Mouse (Mus musculus): ENCODE results near the gene Dennd2d. TPM values are rescaled to one million over a fixed set of nuclear protein-coding genes. Genes with fewer than 3 reads are reported as not detected.
A peak's percentile ranks its signal among the peaks of the same experiment; 100 is the strongest.

Dennd2d gene
- polyA plus RNA-seq, 1 experiment from 2014 or later, result 0.09 TPM

DNA sequence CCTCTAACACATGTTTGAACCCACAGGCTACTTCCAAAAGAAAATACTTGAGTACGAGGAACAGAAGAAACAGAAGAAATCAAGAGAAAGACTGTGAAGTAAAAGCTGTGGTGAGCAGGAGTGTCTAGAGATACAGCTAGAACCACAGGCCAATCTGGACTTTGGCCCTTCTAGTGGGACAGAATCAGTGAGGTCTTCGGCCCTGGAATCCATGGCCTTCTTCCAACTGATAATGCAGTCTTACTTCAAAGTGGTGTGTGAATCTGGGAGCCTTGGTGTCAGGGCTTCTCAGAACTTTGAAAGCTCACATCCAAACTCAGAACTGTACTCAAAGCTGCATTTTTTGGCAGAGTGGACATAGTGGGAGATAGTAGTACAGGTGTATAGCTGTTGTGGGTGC lies 18.3 kb downstream of the Dennd2d start:
- Histone ChIP-seq H3K27ac (no peak overlapping the region), H3K4me3 (replicated peaks) (no peak overlapping the region), H3K36me3 (peaks cover 28% of the 10 kb centered on the region), H3K27me3 (no peaks in the 10 kb centered on the region), H3K9ac (replicated peaks) (no peak overlapping the region), H3K4me1 (replicated peaks) (no peaks in the 10 kb centered on the region), H3K9me3 (no peaks in the 10 kb centered on the region), H3K4me2 (replicated peaks) (no peak overlapping the region)
- WGBS, result 92% methylated on average over 2 of the region's 2 CpGs
- ATAC-seq, result no peak

- no peaks in the 10 kb centered on the region for H3K27me3 ChIP-seq
- H3K36me3 ChIP-seq, result peaks cover 32% of the 10 kb centered on the region
- no peak overlapping the region for H3K4me2 ChIP-seq (replicated peaks)
- no peak for ATAC-seq
- 95% methylated on average over 2 of the region's 2 CpGs for WGBS
- H3K27ac ChIP-seq, result no peak overlapping the region
- no peak overlapping the region for H3K9ac ChIP-seq (replicated peaks)
- no peak overlapping the region for H3K4me3 ChIP-seq (replicated peaks)
- H3K4me1 ChIP-seq (replicated peaks), result no peaks in the 10 kb centered on the region
- H3K9me3 ChIP-seq, result no peaks in the 10 kb centered on the region
Measured at GRCm38 (mm10) chr3:106502892-106503291, 20.7 kb downstream of the Dennd2d start.

GRCm38 (mm10) chr3:106510669-106511068 lies 28.5 kb downstream of the Dennd2d start:
- ATAC-seq, result no peak
- WGBS, result 94% methylated on average over 1 of the region's 1 CpGs

DNA sequence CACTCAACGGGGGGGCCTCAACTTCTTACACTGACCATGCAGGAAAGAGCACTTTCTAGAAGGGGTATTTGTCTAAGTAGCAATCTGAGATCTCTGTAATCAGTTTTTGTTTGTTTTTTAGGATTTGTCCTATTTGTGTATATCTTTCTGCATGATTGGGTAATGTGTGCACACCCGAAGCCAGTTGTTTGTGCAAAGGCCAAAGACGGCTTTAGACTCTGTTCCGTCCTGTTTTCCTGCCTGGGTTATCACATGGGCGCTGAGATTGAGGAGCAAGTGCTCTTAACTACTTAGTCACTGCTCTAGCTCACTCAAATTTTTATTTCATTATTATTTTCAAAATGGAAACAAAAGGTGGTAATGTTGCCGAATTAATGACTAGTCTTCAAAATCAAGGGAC lies 32.8 kb downstream of the Dennd2d start:
- Histone ChIP-seq H3K4me2 (replicated peaks) (no peak overlapping the region), H3K9me3 (no peaks in the 10 kb centered on the region), H3K4me1 (replicated peaks) (no peaks in the 10 kb centered on the region), H3K4me3 (replicated peaks) (no peak overlapping the region), H3K36me3 (no peaks in the 10 kb centered on the region; the same call in 1 of the 2 replicates), H3K27ac (no peak overlapping the region), H3K27me3 (no peaks in the 10 kb centered on the region), H3K9ac (replicated peaks) (no peak overlapping the region)
- WGBS, result 92% methylated on average over 6 of the region's 6 CpGs
- no peak for ATAC-seq

More at GRCm38 (mm10) chr3:106510669-106511068, 28.5 kb downstream of the Dennd2d start:
- 0 out of 2 replicates have a peak, but pooled peaks cover 4% of the 10 kb centered on the region for H3K36me3 ChIP-seq
- no peak overlapping the region for H3K4me2 ChIP-seq (replicated peaks)
- no peaks in the 10 kb centered on the region for H3K27me3 ChIP-seq
- no peak overlapping the region for H3K4me3 ChIP-seq (replicated peaks)
- no peaks in the 10 kb centered on the region for H3K4me1 ChIP-seq (replicated peaks)
- no peaks in the 10 kb centered on the region for H3K9me3 ChIP-seq
- H3K27ac ChIP-seq, result no peak overlapping the region
- no peak overlapping the region for H3K9ac ChIP-seq (replicated peaks)

DNA sequence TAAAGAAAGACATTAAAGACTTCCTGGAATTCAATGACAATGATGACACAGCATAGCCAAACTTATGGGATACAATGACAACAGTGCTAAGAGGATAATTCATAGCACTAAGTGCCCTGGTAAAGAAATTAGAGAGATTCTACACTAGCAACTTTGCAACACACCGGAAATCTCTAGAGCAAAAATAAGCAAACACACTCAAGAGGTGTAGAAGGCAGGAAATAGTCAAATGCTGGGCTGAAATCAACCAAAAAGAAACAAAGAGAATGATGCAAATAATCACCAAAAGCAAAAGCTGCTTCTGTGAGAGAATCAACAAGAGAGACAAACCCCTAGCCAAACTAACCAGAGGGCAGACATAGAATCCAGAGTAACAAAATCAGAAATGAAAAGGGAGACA lies 40.5 kb downstream of the Dennd2d start:
- ATAC-seq, result no peak
- WGBS, result 100% methylated on average over 1 of the region's 1 CpGs

DNA sequence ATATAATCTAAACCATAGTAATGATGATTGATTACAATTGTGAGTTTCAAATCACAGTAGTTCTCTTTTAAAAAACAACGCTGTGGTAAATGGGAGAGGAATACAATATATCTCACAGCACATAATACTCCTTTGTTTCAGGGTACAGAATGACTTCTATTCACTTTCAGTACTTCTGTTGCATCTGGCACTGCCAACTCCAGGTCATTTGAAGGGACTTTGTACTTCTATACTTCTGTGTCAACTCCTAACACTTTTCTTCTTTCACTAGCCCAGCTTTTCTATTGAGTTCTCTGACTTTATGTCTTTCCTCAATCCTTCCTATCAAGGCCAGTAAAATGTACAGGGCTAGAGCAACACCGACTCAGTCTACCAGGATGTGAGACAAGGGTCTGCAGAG lies 44.2 kb downstream of the Dennd2d start:
- 93% methylated on average over 2 of the region's 2 CpGs for WGBS
- Histone ChIP-seq H3K9ac (replicated peaks) (no peak overlapping the region), H3K4me3 (replicated peaks) (no peak overlapping the region), H3K4me1 (replicated peaks) (no peaks in the 10 kb centered on the region), H3K27me3 (no peaks in the 10 kb centered on the region), H3K36me3 (peaks cover 2% of the 10 kb centered on the region; the same call in 1 of the 2 replicates), H3K27ac (no peak overlapping the region), H3K4me2 (replicated peaks) (no peak overlapping the region), H3K9me3 (no peaks in the 10 kb centered on the region)
- no peak for ATAC-seq

More for the DNA sequence above, 40.5 kb downstream of the Dennd2d start:
- no peaks in the 10 kb centered on the region for H3K4me1 ChIP-seq (replicated peaks)
- no peak overlapping the region for H3K4me2 ChIP-seq (replicated peaks)
- H3K36me3 ChIP-seq, result peaks cover 2% of the 10 kb centered on the region; the same call in 1 of the 2 replicates
- no peak overlapping the region for H3K9ac ChIP-seq (replicated peaks)
- H3K27ac ChIP-seq, result no peak overlapping the region
- no peaks in the 10 kb centered on the region for H3K9me3 ChIP-seq
- H3K27me3 ChIP-seq, result no peaks in the 10 kb centered on the region
- no peak overlapping the region for H3K4me3 ChIP-seq (replicated peaks)

- Histone ChIP-seq H3K9me3 (no peaks in the 10 kb centered on the region), H3K27ac (no peak overlapping the region), H3K4me3 (replicated peaks) (no peak overlapping the region), H3K4me1 (replicated peaks) (no peaks in the 10 kb centered on the region), H3K4me2 (replicated peaks) (no peak overlapping the region), H3K36me3 (peaks cover 2% of the 10 kb centered on the region; the same call in 1 of the 2 replicates), H3K27me3 (no peaks in the 10 kb centered on the region), H3K9ac (replicated peaks) (no peak overlapping the region)
- no peak for ATAC-seq
- 97% methylated on average over 2 of the region's 2 CpGs for WGBS
Measured at GRCm38 (mm10) chr3:106528032-106528431, 45.8 kb downstream of the Dennd2d start.

DNA sequence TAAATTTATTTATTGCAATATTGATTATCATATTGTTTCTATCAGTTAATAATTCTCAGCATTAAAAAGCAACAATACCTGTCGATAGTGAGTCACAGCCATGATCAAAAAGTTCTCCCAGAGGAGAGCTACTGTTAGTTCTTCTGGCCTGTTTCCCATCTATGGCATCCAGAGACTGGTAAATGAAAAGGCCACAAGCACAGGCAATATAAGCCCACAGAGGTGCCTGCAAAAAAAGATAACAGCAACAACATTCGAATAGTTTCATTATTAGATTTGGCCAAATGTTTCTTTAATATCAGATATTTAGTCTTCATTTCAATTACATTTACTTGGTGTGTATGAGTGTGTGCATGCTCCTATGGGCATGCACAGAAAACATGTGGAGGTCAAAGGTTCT lies 51.1 kb downstream of the Dennd2d start:
- Histone ChIP-seq H3K4me2 (replicated peaks) (no peak overlapping the region), H3K9me3 (no peaks in the 10 kb centered on the region), H3K4me1 (replicated peaks) (no peaks in the 10 kb centered on the region), H3K9ac (replicated peaks) (no peak overlapping the region), H3K4me3 (replicated peaks) (no peak overlapping the region), H3K27ac (no peak overlapping the region), H3K27me3 (no peaks in the 10 kb centered on the region), H3K36me3 (0 out of 2 replicates have a peak, but pooled peaks cover 6% of the 10 kb centered on the region)
- whole genome bisulfite sequencing, result 96% methylated on average over 2 of the region's 2 CpGs
- ATAC-seq, result no peak

DNA sequence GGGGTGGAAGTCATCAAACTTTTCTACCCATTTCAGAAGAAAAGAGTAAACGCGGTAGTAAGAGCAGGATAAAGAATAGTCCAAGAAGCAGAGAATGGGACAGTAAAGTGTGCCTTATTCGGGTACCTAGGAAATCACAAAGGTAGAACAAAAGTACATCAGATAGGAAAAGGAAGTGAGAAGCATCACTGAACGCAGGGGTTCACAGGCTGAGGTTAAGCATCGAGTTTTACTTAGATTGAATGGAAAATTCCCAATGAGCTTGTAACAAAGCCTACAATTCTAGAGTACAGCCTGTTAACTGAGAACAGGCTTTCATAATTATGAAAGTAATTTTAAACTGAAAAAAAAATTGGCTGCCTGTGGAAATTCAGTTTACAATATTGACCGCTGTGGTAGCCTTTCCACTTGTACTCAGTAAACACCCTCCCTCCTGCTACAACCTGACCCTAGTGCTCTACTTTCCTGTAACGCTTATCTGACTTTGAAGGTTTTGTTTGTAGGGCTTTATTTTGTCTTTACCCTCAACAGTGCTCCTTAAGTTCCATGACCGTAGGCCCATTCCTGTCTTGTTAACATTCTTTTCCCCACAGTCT lies 62.6 kb downstream of the Dennd2d start:
- Histone ChIP-seq H3K4me1 (replicated peaks) (peaks cover 23% of the 10 kb centered on the region), H3K9me3 (no peaks in the 10 kb centered on the region), H3K27ac (no peak overlapping the region), H3K9ac (replicated peaks) (no peak overlapping the region), H3K4me2 (replicated peaks) (no peak overlapping the region), H3K27me3 (no peaks in the 10 kb centered on the region), H3K4me3 (replicated peaks) (no peak overlapping the region), H3K36me3 (no peaks in the 10 kb centered on the region)
- ATAC-seq, result no peak
- WGBS, result 92% methylated on average over 8 of the region's 8 CpGs

DNA sequence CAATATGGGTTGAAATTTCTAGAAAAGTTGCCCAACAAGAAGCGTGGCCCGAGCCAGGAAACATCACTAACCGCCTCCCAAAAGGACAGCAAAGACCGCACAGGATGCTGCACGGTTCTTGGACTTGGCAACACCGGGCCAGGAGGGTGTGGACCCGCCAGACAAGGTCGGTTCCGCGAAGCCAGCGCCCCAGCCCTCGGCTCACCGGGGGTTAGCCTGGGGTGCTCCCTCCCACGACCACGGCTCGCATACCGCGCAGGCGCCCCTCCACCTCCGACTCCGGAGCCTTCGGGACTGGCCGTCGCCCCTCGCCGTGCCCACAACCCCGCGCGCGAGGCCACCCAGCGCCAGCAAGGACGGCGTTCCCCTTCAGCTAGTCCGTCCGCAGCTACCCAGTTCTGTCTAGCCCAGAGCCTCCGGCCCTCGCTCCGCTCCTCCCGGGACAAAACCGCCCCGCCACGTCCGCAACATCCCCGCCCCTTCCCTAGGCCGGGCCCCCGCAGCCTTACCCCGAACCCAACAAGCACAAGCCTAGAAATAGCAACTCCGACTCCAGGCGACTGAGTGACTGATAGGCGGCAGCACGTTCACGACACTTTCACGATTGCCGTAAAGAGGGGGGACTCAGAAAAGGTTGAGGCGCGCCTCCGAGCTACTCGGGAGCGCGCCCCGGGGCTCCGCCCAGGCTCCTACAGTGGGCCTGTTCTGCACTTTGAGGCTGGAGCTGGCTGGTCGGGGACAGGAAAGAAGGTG lies 65.1 kb downstream of the Dennd2d start, which contains the start of the genes Dram2 and Cept1:
Dram2 (plus strand) TSS at position 628 of the 753 bp plus-strand sequence.
Cept1 (minus strand) TSS at position 632 of the 753 bp plus-strand sequence.
- 0 out of 2 replicates have a peak, but pooled peaks cover under 1% of the 10 kb centered on the region for H3K36me3 ChIP-seq
- WGBS, result under 1% methylated on average over 63 of the region's 63 CpGs

DNA sequence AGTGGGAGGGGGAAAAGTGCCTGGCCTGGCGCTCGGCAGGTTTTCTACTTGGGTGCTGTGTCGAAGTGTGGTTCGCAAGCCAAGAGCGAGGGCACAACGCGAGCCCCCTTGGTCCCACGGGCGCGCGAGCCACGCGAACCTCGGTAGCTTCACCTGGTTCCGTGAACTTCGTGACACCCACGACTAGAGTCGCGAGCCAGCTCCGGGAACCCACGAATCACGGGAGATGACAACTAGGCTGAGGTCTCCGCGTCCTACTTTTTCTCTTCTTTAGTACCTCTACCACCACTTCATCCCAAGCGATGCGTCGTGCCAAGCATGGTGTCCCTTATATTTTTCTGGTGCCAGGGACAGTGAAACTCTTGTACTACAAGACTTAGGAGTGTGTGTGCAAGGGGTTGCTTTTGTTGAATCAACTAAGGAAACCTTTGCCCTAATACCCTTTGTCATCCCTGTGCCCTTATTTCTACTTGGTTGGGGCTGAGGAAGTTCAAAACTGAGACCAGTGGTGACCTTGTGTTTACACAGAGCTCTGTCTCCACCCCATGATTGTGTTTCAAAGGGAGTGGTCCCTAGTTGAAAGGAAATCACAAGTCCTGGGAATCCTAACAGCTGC lies 65.8 kb downstream of the Dennd2d start:
- under 1% methylated on average over 27 of the region's 27 CpGs for WGBS
- 0 out of 2 replicates have a peak, but pooled peaks cover 3% of the 10 kb centered on the region for H3K36me3 ChIP-seq
- no peak; the same call in 1 of the 2 replicates for ATAC-seq

More for the DNA sequence above, 65.1 kb downstream of the Dennd2d start, which contains the start of the genes Dram2 and Cept1:
- peak within 1 kb of the TSS; percentile 71 for H3K4me2 ChIP-seq (replicated peaks)
- H3K4me3 ChIP-seq (replicated peaks), result peak within 1 kb of the TSS; percentile 79
- peak; percentile 98 for ATAC-seq
- H3K27ac ChIP-seq, result peak within 1 kb of the TSS; percentile 92
- no peaks in the 10 kb centered on the region for H3K9me3 ChIP-seq
- H3K4me1 ChIP-seq (replicated peaks), result peaks cover 32% of the 10 kb centered on the region
- no peaks in the 10 kb centered on the region for H3K27me3 ChIP-seq
- peak within 1 kb of the TSS; percentile 91 for H3K9ac ChIP-seq (replicated peaks)

GRCm38 (mm10) chr3:106548971-106549370 lies 66.8 kb downstream of the Dennd2d start:
- Histone ChIP-seq H3K4me3 (replicated peaks) (peak overlapping the region; percentile 11; the same call in 1 of the 2 replicates), H3K36me3 (peaks cover 10% of the 10 kb centered on the region; the same call in 1 of the 2 replicates), H3K4me2 (replicated peaks) (peak overlapping the region; percentile 38), H3K4me1 (replicated peaks) (peaks cover 32% of the 10 kb centered on the region), H3K9ac (replicated peaks) (no peak overlapping the region), H3K27ac (no peak overlapping the region), H3K9me3 (no peaks in the 10 kb centered on the region), H3K27me3 (no peaks in the 10 kb centered on the region)
- no peak for ATAC-seq
- 46% methylated on average over 3 of the region's 3 CpGs for WGBS

More for the DNA sequence above, 65.8 kb downstream of the Dennd2d start:
- Histone ChIP-seq H3K4me3 (replicated peaks) (peak overlapping the region; percentile 79), H3K9me3 (no peaks in the 10 kb centered on the region), H3K27me3 (no peaks in the 10 kb centered on the region), H3K4me2 (replicated peaks) (peak overlapping the region; percentile 71), H3K27ac (peak overlapping the region; percentile 92), H3K9ac (replicated peaks) (peak overlapping the region; percentile 91), H3K4me1 (replicated peaks) (peaks cover 32% of the 10 kb centered on the region)
